23 mouse cellular contexts compared by ENCODE assay signal in genomic region chr2:173775556-173775955, GRCm38 (mm10). TPM values are rescaled to one million over a fixed set of nuclear protein-coding genes. Genes with fewer than 3 reads are reported as not detected.
DNase-seq lines count a peak whose midpoint lies in the region; ATAC-seq and TF ChIP-seq lines count a peak whose summit lies in the region.
"Had no signal": no experiment of that assay in that cellular context is flagged by ENCODE, and none has a peak within 500 bp of the region (broad histone marks: within the 10 kb centered on the region; RNA-seq: fewer than 3 reads in every experiment).

No protein-coding gene starts in this region.

- peaks cover 64% of the 10 kb centered on the region for H3K36me3 ChIP-seq in E14TG2a.4 (ENCODE audit: insufficient read depth, low read length)
- peaks cover 50% of the 10 kb centered on the region for H3K36me3 ChIP-seq in embryonic facial prominence, embryonic 13.5 days
- peaks cover 21% of the 10 kb centered on the region; the same call in 1 of the 2 replicates for H3K36me3 ChIP-seq in hindbrain, embryonic 14.5 days (replicated peaks; ENCODE audit: control insufficient read depth, insufficient read depth)
- peaks cover 19% of the 10 kb centered on the region for H3K36me3 ChIP-seq in midbrain, embryonic 13.5 days

- no peaks in the 10 kb centered on the region for H3K9me3 ChIP-seq in E14TG2a.4 (ENCODE audit: low read length)
- no peaks in the 10 kb centered on the region for H3K9me3 ChIP-seq in embryonic facial prominence, embryonic 13.5 days
- no peaks in the 10 kb centered on the region for H3K9me3 ChIP-seq in hindbrain, embryonic 14.5 days (ENCODE audit: control insufficient read depth, low read length)
- no peaks in the 10 kb centered on the region for H3K9me3 ChIP-seq in midbrain, embryonic 13.5 days
- H3K9me3 ChIP-seq: embryonic facial prominence, embryonic 15.5 days; G1E; heart, embryonic 13.5 days; liver, embryonic 15.5 days had no signal

- no peak for ATAC-seq in embryonic facial prominence, embryonic 13.5 days (ENCODE audit: insufficient number of reproducible peaks, insufficient read depth, low FRiP score, low TSS enrichment, low read depth)
- peak; percentile 66 for ATAC-seq in hindbrain, embryonic 14.5 days (ENCODE audit: low FRiP score)
- peak; percentile 49; the same call in 1 of the 2 replicates for ATAC-seq in midbrain, embryonic 13.5 days

- no peaks in the 10 kb centered on the region for H3K27me3 ChIP-seq in E14TG2a.4 (ENCODE audit: insufficient read depth, low read length)
- no peaks in the 10 kb centered on the region for H3K27me3 ChIP-seq in embryonic facial prominence, embryonic 13.5 days
- H3K27me3 ChIP-seq in hindbrain, embryonic 14.5 days (ENCODE audit: control insufficient read depth, insufficient read depth, low read length), result no peaks in the 10 kb centered on the region
- H3K27me3 ChIP-seq in midbrain, embryonic 13.5 days, result no peaks in the 10 kb centered on the region
- H3K27me3 ChIP-seq: embryonic facial prominence, embryonic 15.5 days; heart, embryonic 13.5 days; liver, embryonic 15.5 days had no signal

- H3K27ac ChIP-seq in embryonic facial prominence, embryonic 13.5 days, result no peak overlapping the region
- H3K27ac ChIP-seq in hindbrain, embryonic 14.5 days, result peak overlapping the region; percentile 80
- peak overlapping the region; percentile 81 for H3K27ac ChIP-seq in midbrain, embryonic 13.5 days
- H3K27ac ChIP-seq: embryonic facial prominence, embryonic 15.5 days; heart, embryonic 13.5 days; liver, embryonic 15.5 days; macrophage had no signal

- no peak for TF ChIP-seq CTCF in E14TG2a.4 (conservative IDR thresholded peaks at IDR 0.05; ENCODE audit: low read length)

- WGBS in embryonic facial prominence, embryonic 13.5 days, result 47% methylated on average over 3 of the region's 3 CpGs
- WGBS in hindbrain, embryonic 14.5 days, result 24% methylated on average over 3 of the region's 3 CpGs
- WGBS in midbrain, embryonic 13.5 days, result 21% methylated on average over 3 of the region's 3 CpGs

- H3K9ac ChIP-seq in embryonic facial prominence, embryonic 13.5 days, result 0 out of 2 replicates have a peak overlapping the region, but pooled peaks have one; percentile 27
- H3K9ac ChIP-seq in hindbrain, embryonic 14.5 days, result peak overlapping the region; percentile 41; the same call in 1 of the 2 replicates
- H3K9ac ChIP-seq in midbrain, embryonic 13.5 days (replicated peaks), result peak overlapping the region; percentile 19; the same call in 1 of the 2 replicates
- H3K9ac ChIP-seq: embryonic facial prominence, embryonic 15.5 days; heart, embryonic 13.5 days; liver, embryonic 15.5 days had no signal

- no peak overlapping the region for H3K4me2 ChIP-seq in embryonic facial prominence, embryonic 13.5 days
- no peak overlapping the region for H3K4me2 ChIP-seq in hindbrain, embryonic 14.5 days (replicated peaks)
- H3K4me2 ChIP-seq in midbrain, embryonic 13.5 days (replicated peaks), result no peak overlapping the region
- H3K4me2 ChIP-seq: embryonic facial prominence, embryonic 15.5 days; heart, embryonic 13.5 days; liver, embryonic 15.5 days had no signal

- H3K4me3 ChIP-seq in E14TG2a.4 (replicated peaks; ENCODE audit: low read length), result 0 out of 2 replicates have a peak overlapping the region, but pooled peaks have one; percentile 14
- H3K4me3 ChIP-seq in embryonic facial prominence, embryonic 13.5 days, result no peak overlapping the region
- H3K4me3 ChIP-seq in hindbrain, embryonic 14.5 days (replicated peaks; ENCODE audit: low read length), result no peak overlapping the region
- no peak overlapping the region for H3K4me3 ChIP-seq in midbrain, embryonic 13.5 days (replicated peaks)
- H3K4me3 ChIP-seq: embryonic facial prominence, embryonic 15.5 days; heart, embryonic 13.5 days; liver, embryonic 15.5 days; myocyte had no signal

- peaks cover 96% of the 10 kb centered on the region for H3K4me1 ChIP-seq in E14TG2a.4 (replicated peaks; ENCODE audit: low read depth, low read length)
- peaks cover 27% of the 10 kb centered on the region for H3K4me1 ChIP-seq in embryonic facial prominence, embryonic 13.5 days
- H3K4me1 ChIP-seq in hindbrain, embryonic 14.5 days (replicated peaks; ENCODE audit: control insufficient read depth, insufficient read depth, low read length), result peaks cover 61% of the 10 kb centered on the region
- peaks cover 90% of the 10 kb centered on the region for H3K4me1 ChIP-seq in midbrain, embryonic 13.5 days (replicated peaks)
- H3K4me1 ChIP-seq: liver, embryonic 15.5 days had no signal

- intact Hi-C loops in left cerebral cortex, postnatal 25 days (cut with DNase I), result no loop called here

- DNase-seq in hindbrain, embryonic 14.5 days (ENCODE audit: low spot score), result no peak
- DNase-seq in layer of hippocampus, adult 18-20 months (ENCODE audit: low spot score in 2 of 2), result no peak
- DNase-seq in urinary bladder, adult 2 months (ENCODE audit: low spot score), result no peak
- DNase-seq in left cerebral cortex, postnatal 25 days (ENCODE audit: low spot score in 2 of 2), result no peak
- DNase-seq in gastrocnemius, adult 8-10 months (ENCODE audit: low spot score in 2 of 2), result no peak
- DNase-seq: adrenal gland, postnatal 10 days; cerebellum, postnatal 10 days; layer of hippocampus, adult 9-11 months; thymus, adult 18-20 months had no signal

RNA-seq across cellular contexts. Expression of gene Vapb, which starts 38.2 kb away (rescaled TPM):
- 9.4 and 13.0 TPM in 2 replicates for polyA plus RNA-seq in embryonic facial prominence, embryonic 13.5 days (2015; fragmentation: Nextera tagmentation; extraction: Ambion mirVana)
- 14.1 and 19.1 TPM in 2 replicates for polyA plus RNA-seq in hindbrain, embryonic 14.5 days (2014; fragmentation: Nextera tagmentation; extraction: Ambion mirVana)
- 12.3 and 13.8 TPM in 2 replicates for polyA plus RNA-seq in midbrain, embryonic 13.5 days (2015; fragmentation: Nextera tagmentation; extraction: Ambion mirVana)
- 100 to 1,000 TPM; 116 to 127 TPM for total RNA-seq in layer of hippocampus, adult 18-20 months (2021)
- polyA plus RNA-seq in urinary bladder, adult 2 months (2012; rRNA removed), result 54.9 and 63.5 TPM in 2 replicates
- 100 to 1,000 TPM; 125 to 133 TPM for total RNA-seq in left cerebral cortex, postnatal 25 days (2021)
- 100 to 1,000 TPM; 158 to 197 (median 180) TPM for total RNA-seq in gastrocnemius, adult 8-10 months (2022)

RNA-seq across cellular contexts. Expression of gene 1700010B08Rik, which starts 56.3 kb away (rescaled TPM):
- not detected in 2 replicates for polyA plus RNA-seq in embryonic facial prominence, embryonic 13.5 days (2015; fragmentation: Nextera tagmentation; extraction: Ambion mirVana)
- not detected in 2 replicates for polyA plus RNA-seq in hindbrain, embryonic 14.5 days (2014; fragmentation: Nextera tagmentation; extraction: Ambion mirVana)
- polyA plus RNA-seq in midbrain, embryonic 13.5 days (2015; fragmentation: Nextera tagmentation; extraction: Ambion mirVana), result not detected in 2 replicates
- total RNA-seq in layer of hippocampus, adult 18-20 months (2021), result not detected
- not detected in 2 replicates for polyA plus RNA-seq in urinary bladder, adult 2 months (2012; rRNA removed)
- not detected for total RNA-seq in left cerebral cortex, postnatal 25 days (2021)
- not detected for total RNA-seq in gastrocnemius, adult 8-10 months (2022)
- total RNA-seq: adrenal gland, postnatal 10 days; G1E; gastrocnemius, postnatal 4 days; left cerebral cortex, postnatal 14 days had no signal
- polyA plus RNA-seq: C2C12; embryonic facial prominence, embryonic 15.5 days; frontal cortex, adult 2 months; G1E; heart, embryonic 13.5 days; kidney, embryonic 16.5 days; liver, embryonic 15.5 days; macrophage had no signal
